Mouse (Mus musculus) stomach, embryonic 14.5 days (tissue): ENCODE data around the gene Rhox4f. TPM values are rescaled to one million over a fixed set of nuclear protein-coding genes. Genes with fewer than 3 reads are reported as not detected.

Experiments used
- polyA plus RNA-seq: library from polyadenylated mRNA; unstranded; fragments of >200 nt; fragmentation: Nextera tagmentation; extraction: Ambion mirVana; gene quantifications from 2 replicates; pipeline ENCODE4 v1.2.1, GENCODE M21; 2014

Rhox4f gene
- polyA plus RNA-seq, 1 experiment from 2014 or later: not detected

Other genes with a start within 250 kb of the Rhox4f start
- gene Rhox3a2, start 227.7 kb downstream of the Rhox4f start, polyA plus RNA-seq: not detected in 2 replicates
- gene Rhox4a2, start 216.9 kb downstream of the Rhox4f start, polyA plus RNA-seq: not detected in 2 replicates
- gene Rhox2b, start 195.6 kb downstream of the Rhox4f start, polyA plus RNA-seq: not detected in 2 replicates
- not detected in 2 replicates for gene Rhox4b, start 175.2 kb downstream of the Rhox4f start, polyA plus RNA-seq
- gene Rhox2c, start 154.0 kb downstream of the Rhox4f start, polyA plus RNA-seq: not detected in 2 replicates
- gene Rhox3c, start 149.1 kb downstream of the Rhox4f start, polyA plus RNA-seq: not detected in 2 replicates
- not detected in 2 replicates for gene Rhox4c, start 127.4 kb downstream of the Rhox4f start, polyA plus RNA-seq
- gene Rhox2d, start 114.3 kb downstream of the Rhox4f start, polyA plus RNA-seq: not detected in 2 replicates
- not detected in 2 replicates for gene Rhox4d, start 93.3 kb downstream of the Rhox4f start, polyA plus RNA-seq
- not detected in 2 replicates for gene Rhox2e, start 77.3 kb downstream of the Rhox4f start, polyA plus RNA-seq
- gene Rhox3e, start 65.7 kb downstream of the Rhox4f start, polyA plus RNA-seq: not detected in 2 replicates
- not detected in 2 replicates for gene Rhox4e, start 50.3 kb downstream of the Rhox4f start, polyA plus RNA-seq
- not detected in 2 replicates for gene Rhox2f, start 36.3 kb downstream of the Rhox4f start, polyA plus RNA-seq
- not detected in 2 replicates for gene Rhox3f, start 26.7 kb downstream of the Rhox4f start, polyA plus RNA-seq
- gene Rhox3g, start 20.9 kb upstream of the Rhox4f start, polyA plus RNA-seq: not detected in 2 replicates
- not detected in 2 replicates for gene Rhox2g, start 35.8 kb upstream of the Rhox4f start, polyA plus RNA-seq
- not detected in 2 replicates for gene Rhox4g, start 43.6 kb upstream of the Rhox4f start, polyA plus RNA-seq
- gene Rhox3h, start 61.1 kb upstream of the Rhox4f start, polyA plus RNA-seq: not detected in 2 replicates
- gene Rhox2h, start 65.6 kb upstream of the Rhox4f start, polyA plus RNA-seq: not detected in 2 replicates
- 1.7 and 2.3 TPM in 2 replicates for gene Rhox5, start 197.1 kb upstream of the Rhox4f start, polyA plus RNA-seq
- not detected in 2 replicates for gene Rhox6, start 219.2 kb upstream of the Rhox4f start, polyA plus RNA-seq
- not detected in 2 replicates for gene Rhox7a, start 224.0 kb upstream of the Rhox4f start, polyA plus RNA-seq